Mouse (Mus musculus): ENCODE data around the gene Snrnp35. TPM values are rescaled to one million over a fixed set of nuclear protein-coding genes. Genes with fewer than 3 reads are reported as not detected.
A peak's percentile ranks its signal among the peaks of the same experiment; 100 is the strongest.

Gene Snrnp35
- polyA plus RNA-seq, 1 experiment, result 5.9 TPM

GRCm38 (mm10) chr5:124478873-124479204 is 4.1 kb upstream of the Snrnp35 start:
- TF ChIP-seq CTCF (conservative IDR thresholded peaks at IDR 0.05; ENCODE audit: insufficient read depth, insufficient read length, low read depth, low read length) (no peak), POLR2A (IDR thresholded peaks at IDR 0.05; ENCODE audit: low read depth, low read length) (no peak)
- Histone ChIP-seq H3K27me3 (replicated peaks; ENCODE audit: control insufficient read depth, insufficient read depth, low read length) (no peaks in the 10 kb centered on the region), H3K4me3 (ENCODE audit: insufficient read depth, low read depth, low read length) (no peak overlapping the region), H3K36me3 (ENCODE audit: control insufficient read depth, insufficient read depth, low read length) (no peaks in the 10 kb centered on the region), H3K4me1 (ENCODE audit: control insufficient read depth, insufficient read depth, low read length) (peaks cover 5% of the 10 kb centered on the region; the same call in 1 of the 2 replicates), H3K27ac (ENCODE audit: insufficient read depth, low read depth, low read length) (peak overlapping the region; percentile 37)
- no peak for DNase-seq
- WGBS, result 61% methylated on average over 1 of the region's 1 CpGs

- no peak overlapping the region for H3K27ac ChIP-seq (ENCODE audit: insufficient read depth, low read depth, low read length)
- WGBS, result 66% methylated on average over 4 of the region's 4 CpGs
- DNase-seq, result no peak
These were observed 2.8 kb upstream of the Snrnp35 start for GRCm38 (mm10) chr5:124480119-124480518.

GRCm38 (mm10) chr5:124481714-124482113 is 1.2 kb upstream of the Snrnp35 start:
- Histone ChIP-seq H3K27me3 (replicated peaks; ENCODE audit: control insufficient read depth, insufficient read depth, low read length) (no peaks in the 10 kb centered on the region), H3K36me3 (ENCODE audit: control insufficient read depth, insufficient read depth, low read length) (no peaks in the 10 kb centered on the region), H3K4me3 (ENCODE audit: insufficient read depth, low read depth, low read length) (no peak overlapping the region), H3K27ac (ENCODE audit: insufficient read depth, low read depth, low read length) (no peak overlapping the region), H3K4me1 (ENCODE audit: control insufficient read depth, insufficient read depth, low read length) (peaks cover 3% of the 10 kb centered on the region; the same call in 1 of the 2 replicates)
- TF ChIP-seq CTCF (conservative IDR thresholded peaks at IDR 0.05; ENCODE audit: insufficient read depth, insufficient read length, low read depth, low read length), result no peak
- TF ChIP-seq POLR2A (IDR thresholded peaks at IDR 0.05; ENCODE audit: low read depth, low read length), result no peak
- DNase-seq, result no peak
- WGBS, result 90% methylated on average over 4 of the region's 4 CpGs

More at GRCm38 (mm10) chr5:124480119-124480518, 2.8 kb upstream of the Snrnp35 start:
- no peak overlapping the region for H3K4me3 ChIP-seq (ENCODE audit: insufficient read depth, low read depth, low read length)
- TF ChIP-seq CTCF (conservative IDR thresholded peaks at IDR 0.05; ENCODE audit: insufficient read depth, insufficient read length, low read depth, low read length), result no peak
- no peak for TF ChIP-seq POLR2A (IDR thresholded peaks at IDR 0.05; ENCODE audit: low read depth, low read length)
- peaks cover 8% of the 10 kb centered on the region; the same call in 1 of the 2 replicates for H3K4me1 ChIP-seq (ENCODE audit: control insufficient read depth, insufficient read depth, low read length)
- H3K27me3 ChIP-seq (replicated peaks; ENCODE audit: control insufficient read depth, insufficient read depth, low read length), result no peaks in the 10 kb centered on the region
- H3K36me3 ChIP-seq (ENCODE audit: control insufficient read depth, insufficient read depth, low read length), result no peaks in the 10 kb centered on the region

GRCm38 (mm10) chr5:124482436-124482965 is 433 bp upstream of the Snrnp35 start:
- peaks cover 3% of the 10 kb centered on the region; the same call in 1 of the 2 replicates for H3K4me1 ChIP-seq (ENCODE audit: control insufficient read depth, insufficient read depth, low read length)
- no peak for TF ChIP-seq POLR2A (IDR thresholded peaks at IDR 0.05; ENCODE audit: low read depth, low read length)
- TF ChIP-seq CTCF (conservative IDR thresholded peaks at IDR 0.05; ENCODE audit: insufficient read depth, insufficient read length, low read depth, low read length), result no peak
- H3K27ac ChIP-seq (ENCODE audit: insufficient read depth, low read depth, low read length), result peak overlapping the region; percentile 56
- DNase-seq, result no peak
- peak overlapping the region; percentile 60 for H3K4me3 ChIP-seq (ENCODE audit: insufficient read depth, low read depth, low read length)
- WGBS, result 1% methylated on average over 13 of the region's 13 CpGs
- no peaks in the 10 kb centered on the region for H3K27me3 ChIP-seq (replicated peaks; ENCODE audit: control insufficient read depth, insufficient read depth, low read length)
- no peaks in the 10 kb centered on the region for H3K36me3 ChIP-seq (ENCODE audit: control insufficient read depth, insufficient read depth, low read length)

- Histone ChIP-seq H3K27me3 (replicated peaks; ENCODE audit: control insufficient read depth, insufficient read depth, low read length) (no peaks in the 10 kb centered on the region), H3K27ac (ENCODE audit: insufficient read depth, low read depth, low read length) (peak overlapping the region; percentile 56), H3K4me1 (ENCODE audit: control insufficient read depth, insufficient read depth, low read length) (peaks cover 3% of the 10 kb centered on the region; the same call in 1 of the 2 replicates), H3K4me3 (ENCODE audit: insufficient read depth, low read depth, low read length) (peak overlapping the region; percentile 72), H3K36me3 (ENCODE audit: control insufficient read depth, insufficient read depth, low read length) (no peaks in the 10 kb centered on the region)
- no peak for TF ChIP-seq CTCF (conservative IDR thresholded peaks at IDR 0.05; ENCODE audit: insufficient read depth, insufficient read length, low read depth, low read length)
- no peak for TF ChIP-seq POLR2A (IDR thresholded peaks at IDR 0.05; ENCODE audit: low read depth, low read length)
- whole genome bisulfite sequencing, result 6% methylated on average over 15 of the region's 15 CpGs
- no peak for DNase-seq
These were observed 892 bp downstream of the Snrnp35 start for GRCm38 (mm10) chr5:124483655-124484396.

GRCm38 (mm10) chr5:124485654-124486053 is 2.7 kb downstream of the Snrnp35 start:
- no peaks in the 10 kb centered on the region for H3K36me3 ChIP-seq (ENCODE audit: control insufficient read depth, insufficient read depth, low read length)
- no peak overlapping the region for H3K4me3 ChIP-seq (ENCODE audit: insufficient read depth, low read depth, low read length)
- TF ChIP-seq POLR2A (IDR thresholded peaks at IDR 0.05; ENCODE audit: low read depth, low read length) (no peak), CTCF (conservative IDR thresholded peaks at IDR 0.05; ENCODE audit: insufficient read depth, insufficient read length, low read depth, low read length) (no peak)
- peak overlapping the region; percentile 49; the same call in 1 of the 2 replicates for H3K27ac ChIP-seq (ENCODE audit: insufficient read depth, low read depth, low read length)
- WGBS, result 54% methylated on average over 5 of the region's 5 CpGs
- H3K27me3 ChIP-seq (replicated peaks; ENCODE audit: control insufficient read depth, insufficient read depth, low read length), result no peaks in the 10 kb centered on the region
- DNase-seq, result peak; percentile 59
- H3K4me1 ChIP-seq (ENCODE audit: control insufficient read depth, insufficient read depth, low read length), result peaks cover 3% of the 10 kb centered on the region; the same call in 1 of the 2 replicates

GRCm38 (mm10) chr5:124488885-124489284 is 6.0 kb downstream of the Snrnp35 start:
- DNase-seq, result no peak
- 80% methylated on average over 3 of the region's 3 CpGs for WGBS
- Histone ChIP-seq H3K4me1 (ENCODE audit: control insufficient read depth, insufficient read depth, low read length) (peaks cover 3% of the 10 kb centered on the region; the same call in 1 of the 2 replicates), H3K27ac (ENCODE audit: insufficient read depth, low read depth, low read length) (no peak overlapping the region), H3K27me3 (replicated peaks; ENCODE audit: control insufficient read depth, insufficient read depth, low read length) (no peaks in the 10 kb centered on the region), H3K4me3 (ENCODE audit: insufficient read depth, low read depth, low read length) (no peak overlapping the region), H3K36me3 (ENCODE audit: control insufficient read depth, insufficient read depth, low read length) (no peaks in the 10 kb centered on the region)
- TF ChIP-seq CTCF (conservative IDR thresholded peaks at IDR 0.05; ENCODE audit: insufficient read depth, insufficient read length, low read depth, low read length) (no peak), POLR2A (IDR thresholded peaks at IDR 0.05; ENCODE audit: low read depth, low read length) (no peak)

Data from kidney, adult 2 months (tissue).